In the genomic region with DNA sequence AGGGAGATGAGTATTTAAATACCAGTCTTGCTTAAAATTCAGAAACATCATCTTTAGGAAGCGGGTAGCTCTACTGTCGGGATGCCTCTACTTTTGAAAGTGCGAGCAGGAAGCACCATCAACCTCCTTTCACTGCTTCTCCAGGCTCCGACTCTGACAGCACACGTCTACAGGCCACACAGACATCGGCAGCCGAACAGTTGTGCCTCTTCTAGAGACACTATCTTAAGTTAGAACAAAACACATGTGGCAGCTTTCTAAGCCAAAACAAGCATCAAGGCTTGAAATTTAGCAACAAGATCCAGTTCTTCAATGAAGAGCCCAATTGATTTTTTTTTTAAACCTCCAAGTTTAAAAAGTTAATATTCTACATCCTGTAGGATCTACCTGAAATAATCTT, we compare ENCODE assay signal across 26 mouse cellular contexts. TPM values are rescaled to one million over a fixed set of nuclear protein-coding genes. Genes with fewer than 3 reads are reported as not detected.
"Had no signal": no experiment of that assay in that cellular context is flagged by ENCODE, and none has a peak within 500 bp of the region (broad histone marks: within the 10 kb centered on the region; RNA-seq: fewer than 3 reads in every experiment).

No protein-coding gene starts in this region.

- ATAC-seq: forebrain, postnatal 0 days; hindbrain, postnatal 0 days; intestine, embryonic 16.5 days had no signal

- H3K27me3 ChIP-seq: heart, embryonic 13.5 days; heart, embryonic 15.5 days; hindbrain, embryonic 13.5 days; hindbrain, embryonic 15.5 days; kidney, embryonic 15.5 days; limb, embryonic 13.5 days had no signal

- H3K4me3 ChIP-seq: heart, adult 2 months; heart, embryonic 13.5 days; heart, embryonic 15.5 days; hindbrain, embryonic 13.5 days; hindbrain, embryonic 15.5 days; kidney, embryonic 15.5 days; limb, embryonic 13.5 days had no signal

- H3K36me3 ChIP-seq: heart, embryonic 13.5 days; heart, embryonic 15.5 days; hindbrain, embryonic 13.5 days; hindbrain, embryonic 15.5 days; kidney, embryonic 15.5 days; limb, embryonic 13.5 days had no signal

- H3K4me2 ChIP-seq: heart, embryonic 11.5 days; heart, embryonic 13.5 days; heart, embryonic 15.5 days; hindbrain, embryonic 13.5 days; hindbrain, embryonic 15.5 days; kidney, embryonic 15.5 days; limb, embryonic 13.5 days had no signal

- H3K4me1 ChIP-seq: heart, embryonic 13.5 days; heart, embryonic 15.5 days; hindbrain, embryonic 13.5 days; hindbrain, embryonic 15.5 days; kidney, embryonic 15.5 days had no signal

- H3K27ac ChIP-seq: heart, adult 2 months; heart, embryonic 13.5 days; heart, embryonic 15.5 days; hindbrain, embryonic 13.5 days; hindbrain, embryonic 15.5 days; hindbrain, postnatal 0 days; kidney, embryonic 15.5 days; kidney, postnatal 0 days; limb, embryonic 13.5 days had no signal

- H3K9me3 ChIP-seq: heart, embryonic 13.5 days; heart, embryonic 15.5 days; hindbrain, embryonic 13.5 days; hindbrain, embryonic 15.5 days; kidney, embryonic 15.5 days; limb, embryonic 13.5 days had no signal

- DNase-seq: forebrain, postnatal 0 days; gastrocnemius, postnatal 14 days; gastrocnemius, postnatal 36 days; heart, adult 11 months; heart, adult 2 months; heart, postnatal 14 days; heart, postnatal 36 days; kidney, adult 11 months; kidney, adult 2 months; kidney, adult 9 months; kidney, postnatal 14 days; kidney, postnatal 36 days; layer of hippocampus, adult 9-11 months; layer of hippocampus, postnatal 36 days had no signal

- H3K9ac ChIP-seq: forebrain, postnatal 0 days; heart, embryonic 13.5 days; heart, embryonic 15.5 days; hindbrain, embryonic 13.5 days; hindbrain, embryonic 15.5 days; kidney, embryonic 15.5 days; limb, embryonic 13.5 days had no signal

RNA-seq across cellular contexts. Expression of a gene that starts 55.7 kb away (rescaled TPM):
- polyA plus RNA-seq: gonadal fat pad, adult 2 months; heart, adult 2 months; heart, embryonic 11.5 days; kidney, adult 2 months; large intestine, adult 2 months had no signal
